Mouse (Mus musculus) forebrain, embryonic 11.5 days (tissue): ENCODE results near the gene Scrn1. TPM values are rescaled to one million over a fixed set of nuclear protein-coding genes. Genes with fewer than 3 reads are reported as not detected.
A peak's percentile ranks its signal among the peaks of the same experiment; 100 is the strongest.

Experiments used
- ATAC-seq: fragments of 200-750 bp; cut with Nextera tagmentation; replicated peaks from 2 replicates; pipeline ENCODE4 v1.8.0; 2017; ENCODE audit warnings: moderate TSS enrichment; ENCODE audit not compliant: low FRiP score
- DNase-seq: peaks from one replicate; pipeline ENCODE4 v3.0.0-alpha.2; 2017; ENCODE audit warnings: low spot score
- H3K27ac ChIP-seq: fragments of 300-500 bp; sonication (generic); 2 replicates; pipeline ENCODE4 v1.5.1; 2014; ENCODE audit warnings: low read depth, low read length
- H3K27me3 ChIP-seq: fragments of 300-500 bp; sonication (generic); 2 replicates; pipeline ENCODE4 v1.6.1; 2014; ENCODE audit warnings: mild to moderate bottlenecking, low read length, mixed read lengths; ENCODE audit not compliant: control insufficient read depth, insufficient read depth
- H3K36me3 ChIP-seq: fragments of 300-500 bp; sonication (generic); 2 replicates; pipeline ENCODE4 v1.6.1; 2014; ENCODE audit warnings: mild to moderate bottlenecking, low read length, moderate library complexity, mixed read lengths; ENCODE audit not compliant: control insufficient read depth, insufficient read depth
- H3K4me1 ChIP-seq: fragments of 300-500 bp; sonication (generic); replicated peaks from 2 replicates; pipeline ENCODE4 v1.6.1; 2014; ENCODE audit warnings: low read length, mixed read lengths; ENCODE audit not compliant: control insufficient read depth, insufficient read depth
- H3K4me2 ChIP-seq: fragments of 300-500 bp; sonication (generic); 2 replicates; pipeline ENCODE4 v1.6.1; 2014; ENCODE audit warnings: low read depth, mild to moderate bottlenecking, low read length, moderate library complexity, mixed read lengths; ENCODE audit not compliant: severe bottlenecking
- H3K4me3 ChIP-seq: fragments of 300-500 bp; sonication (generic); 2 replicates; pipeline ENCODE4 v1.5.1; 2014; ENCODE audit warnings: low read depth, low read length
- H3K9ac ChIP-seq: fragments of 300-500 bp; sonication (generic); 2 replicates; pipeline ENCODE4 v1.6.1; 2014; ENCODE audit warnings: low read length
- H3K9me3 ChIP-seq: fragments of 300-500 bp; sonication (generic); 2 replicates; pipeline ENCODE4 v1.6.1; 2016; ENCODE audit warnings: low read length, mixed read lengths; ENCODE audit not compliant: control insufficient read depth
- WGBS: fragments of 180-500 bp; shearing (Covaris S2); extraction: QIAGEN DNeasy Blood & Tissue Kit; methylation state at CpG from one replicate; pipeline ENCODE4 v1.1.7; 2014; 5-methylcytosine and 5-hydroxymethylcytosine counted together
- polyA plus RNA-seq: library from polyadenylated mRNA; unstranded; fragments of >200 nt; fragmentation: Nextera tagmentation; extraction: Ambion mirVana; gene quantifications from 2 replicates; pipeline ENCODE4 v1.2.1, GENCODE M21; 2014

Scrn1 gene
- polyA plus RNA-seq, 1 experiment from 2014 or later, result 102 TPM

GRCm38 (mm10) chr6:54471866-54472265, 94.4 kb downstream of the Scrn1 start:
- DNase-seq (no peak), ATAC-seq (no peak)
- no peaks in the 10 kb centered on the region for H3K36me3 ChIP-seq
- H3K27ac ChIP-seq, result no peak overlapping the region
- no peak overlapping the region for H3K4me2 ChIP-seq
- H3K9me3 ChIP-seq, result no peaks in the 10 kb centered on the region
- no peak overlapping the region for H3K9ac ChIP-seq
- H3K4me1 ChIP-seq, result 0 out of 2 replicates have a peak, but pooled peaks cover 2% of the 10 kb centered on the region
- H3K27me3 ChIP-seq, result no peaks in the 10 kb centered on the region
- H3K4me3 ChIP-seq, result no peak overlapping the region
- 92% methylated on average over 7 of the region's 7 CpGs for WGBS

DNA sequence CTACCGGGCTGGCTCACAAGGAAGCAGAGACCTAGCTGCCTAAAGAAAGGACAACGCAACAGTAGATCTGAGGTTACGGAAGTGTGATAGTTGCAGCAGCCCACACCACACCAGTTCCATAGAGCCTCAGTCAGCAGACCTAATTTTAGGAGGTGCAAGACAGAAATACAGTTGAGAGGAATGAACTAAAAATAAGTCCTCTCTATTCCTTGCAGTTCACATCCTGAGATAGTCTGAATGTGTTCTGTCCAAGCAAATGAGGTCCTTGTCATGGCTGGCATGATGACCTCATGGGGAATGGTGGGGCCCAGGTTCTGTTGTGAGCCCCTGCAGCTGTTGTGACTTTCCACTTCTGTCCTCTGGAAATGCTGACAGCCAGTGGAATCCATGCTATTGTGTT, 98.9 kb downstream of the Scrn1 start:
- DNase-seq (peak; percentile 39), ATAC-seq (no peak)
- H3K4me3 ChIP-seq, result no peak overlapping the region
- H3K9me3 ChIP-seq, result no peaks in the 10 kb centered on the region
- no peak overlapping the region for H3K27ac ChIP-seq
- no peaks in the 10 kb centered on the region for H3K36me3 ChIP-seq
- 91% methylated on average over 3 of the region's 3 CpGs for WGBS
- H3K9ac ChIP-seq, result no peak overlapping the region
- no peaks in the 10 kb centered on the region for H3K27me3 ChIP-seq
- no peaks in the 10 kb centered on the region for H3K4me1 ChIP-seq
- H3K4me2 ChIP-seq, result no peak overlapping the region

GRCm38 (mm10) chr6:54464926-54465325, 101.4 kb downstream of the Scrn1 start:
- ATAC-seq, result no peak
- no peaks in the 10 kb centered on the region for H3K36me3 ChIP-seq
- H3K4me2 ChIP-seq, result no peak overlapping the region
- H3K4me1 ChIP-seq, result no peaks in the 10 kb centered on the region
- no peak overlapping the region for H3K9ac ChIP-seq
- no peak overlapping the region for H3K27ac ChIP-seq
- no peaks in the 10 kb centered on the region for H3K27me3 ChIP-seq
- peak; percentile 31 for DNase-seq
- no peak overlapping the region for H3K4me3 ChIP-seq
- 85% methylated on average over 4 of the region's 4 CpGs for WGBS
- no peaks in the 10 kb centered on the region for H3K9me3 ChIP-seq

GRCm38 (mm10) chr6:54463701-54464458, 102.4 kb downstream of the Scrn1 start:
- DNase-seq, result peak; percentile 29
- no peak overlapping the region for H3K4me3 ChIP-seq

GRCm38 (mm10) chr6:54462766-54463165, 103.5 kb downstream of the Scrn1 start:
- H3K9me3 ChIP-seq, result no peaks in the 10 kb centered on the region
- H3K36me3 ChIP-seq, result no peaks in the 10 kb centered on the region
- no peaks in the 10 kb centered on the region for H3K4me1 ChIP-seq
- DNase-seq, result no peak
- no peak for ATAC-seq
- H3K27me3 ChIP-seq, result no peaks in the 10 kb centered on the region
- H3K27ac ChIP-seq, result no peak overlapping the region
- H3K4me3 ChIP-seq, result no peak overlapping the region
- no peak overlapping the region for H3K9ac ChIP-seq
- WGBS, result 86% methylated on average over 6 of the region's 6 CpGs
- no peak overlapping the region for H3K4me2 ChIP-seq

More at GRCm38 (mm10) chr6:54463701-54464458, 102.4 kb downstream of the Scrn1 start:
- H3K9me3 ChIP-seq, result no peaks in the 10 kb centered on the region
- no peaks in the 10 kb centered on the region for H3K27me3 ChIP-seq
- no peak overlapping the region for H3K9ac ChIP-seq
- WGBS, result 68% methylated on average over 8 of the region's 8 CpGs
- no peaks in the 10 kb centered on the region for H3K36me3 ChIP-seq
- no peaks in the 10 kb centered on the region for H3K4me1 ChIP-seq
- no peak overlapping the region for H3K27ac ChIP-seq
- H3K4me2 ChIP-seq, result no peak overlapping the region
- no peak for ATAC-seq

DNA sequence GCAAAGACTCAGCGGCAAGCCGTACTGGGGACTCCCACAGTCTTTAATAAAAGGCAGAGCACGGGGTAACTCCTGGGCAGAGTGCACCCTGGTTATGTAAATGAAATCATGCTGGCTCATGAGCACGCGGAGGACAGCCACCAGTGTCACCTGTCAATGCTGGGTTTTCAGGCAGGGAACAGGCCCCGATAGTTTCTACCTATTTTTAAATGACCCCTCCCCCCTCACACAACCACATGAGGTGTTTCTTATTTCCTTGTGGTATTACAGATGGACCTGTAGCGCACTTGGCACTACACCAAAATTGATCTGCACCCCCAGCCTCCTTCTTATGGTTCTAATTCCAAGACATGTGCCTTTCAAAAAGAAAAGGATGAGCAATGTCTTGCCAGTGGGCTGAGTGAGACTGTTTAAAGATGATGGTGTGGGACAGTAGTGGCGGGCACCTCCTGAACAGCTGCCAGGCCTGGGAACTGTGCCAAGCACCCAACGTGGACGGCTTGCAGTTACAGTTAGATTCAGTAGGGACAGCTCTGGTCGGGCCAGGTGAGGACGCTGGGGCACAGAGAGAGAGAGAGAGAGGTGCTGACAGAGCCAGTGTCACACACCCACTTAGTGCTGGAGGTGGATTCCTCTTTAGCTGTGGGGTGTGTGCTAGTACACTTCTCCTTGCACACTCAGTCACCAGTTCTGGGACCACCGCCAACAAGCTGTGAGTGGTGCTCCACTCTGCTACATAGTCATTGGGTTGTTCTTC, 105.2 kb downstream of the Scrn1 start:
- Histone ChIP-seq H3K27ac (no peak overlapping the region), H3K4me3 (no peak overlapping the region), H3K9me3 (no peaks in the 10 kb centered on the region), H3K4me2 (no peak overlapping the region), H3K27me3 (no peaks in the 10 kb centered on the region), H3K9ac (no peak overlapping the region), H3K4me1 (no peaks in the 10 kb centered on the region), H3K36me3 (no peaks in the 10 kb centered on the region)
- DNase-seq (peak; percentile 30), ATAC-seq (no peak)
- WGBS, result 80% methylated on average over 13 of the region's 13 CpGs

DNA sequence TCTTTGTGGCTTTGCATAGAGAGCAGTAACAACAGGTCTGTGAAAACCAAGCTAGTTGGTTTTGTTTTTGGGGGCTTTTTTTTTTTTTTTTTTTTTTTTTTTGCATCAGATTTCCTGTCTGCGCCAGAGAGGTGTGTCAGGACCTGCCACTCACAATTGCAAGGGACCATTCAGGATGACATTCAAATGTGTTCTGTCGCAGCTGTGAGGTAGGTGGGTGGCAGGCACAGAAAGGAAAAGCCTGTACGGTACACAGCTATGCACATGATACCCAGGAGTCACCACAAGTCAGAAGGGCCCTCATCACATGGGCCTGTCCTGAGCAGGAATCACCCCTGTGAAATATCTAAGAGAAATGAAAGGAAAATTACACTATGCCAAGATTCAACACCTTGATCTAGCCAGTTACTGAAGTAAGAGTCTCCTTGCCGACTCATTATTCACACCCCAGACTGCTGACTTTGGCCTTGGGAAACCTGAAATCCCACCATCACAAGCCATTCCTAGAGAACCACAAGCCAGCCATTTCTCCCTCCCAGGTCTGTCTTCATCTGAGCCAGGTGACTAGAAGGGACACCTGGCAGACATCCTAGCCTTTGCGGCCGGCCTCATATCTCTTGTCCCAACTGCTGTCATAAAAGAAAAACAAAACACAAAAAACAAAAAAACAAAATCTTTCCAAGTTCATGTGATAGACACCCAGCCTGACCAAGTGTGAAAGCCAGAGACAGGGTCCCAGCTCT, 105.9 kb downstream of the Scrn1 start:
- H3K27ac ChIP-seq, result no peak overlapping the region
- no peaks in the 10 kb centered on the region for H3K9me3 ChIP-seq
- no peak overlapping the region for H3K9ac ChIP-seq
- H3K27me3 ChIP-seq, result no peaks in the 10 kb centered on the region
- ATAC-seq, result no peak
- no peaks in the 10 kb centered on the region for H3K4me1 ChIP-seq
- H3K4me3 ChIP-seq, result no peak overlapping the region
- no peaks in the 10 kb centered on the region for H3K36me3 ChIP-seq
- no peak overlapping the region for H3K4me2 ChIP-seq
- 81% methylated on average over 6 of the region's 6 CpGs for WGBS
- DNase-seq, result peak; percentile 26

- no peaks in the 10 kb centered on the region for H3K36me3 ChIP-seq
- WGBS, result 66% methylated on average over 7 of the region's 7 CpGs
- H3K4me1 ChIP-seq, result no peaks in the 10 kb centered on the region
Observed at GRCm38 (mm10) chr6:54459661-54460060, 106.6 kb downstream of the Scrn1 start.

More at GRCm38 (mm10) chr6:54459661-54460060, 106.6 kb downstream of the Scrn1 start:
- ATAC-seq (no peak), DNase-seq (peak; percentile 40)
- Histone ChIP-seq H3K4me3 (no peak overlapping the region), H3K27me3 (no peaks in the 10 kb centered on the region), H3K9ac (no peak overlapping the region), H3K4me2 (no peak overlapping the region), H3K9me3 (no peaks in the 10 kb centered on the region), H3K27ac (no peak overlapping the region)
